Mouse (Mus musculus) thymus, adult 2 months (tissue): ENCODE measurements around the gene Gata3. TPM values are rescaled to one million over a fixed set of nuclear protein-coding genes. Genes with fewer than 3 reads are reported as not detected.

Source experiments
- DNase-seq: peaks from one replicate; pipeline ENCODE4 v3.0.0; 2021
- H3K27ac ChIP-seq: fragments of 200-500 bp; 2 replicates; pipeline ENCODE4 v1.5.1; 2012; ENCODE audit warnings: low read length, control low read depth; ENCODE audit not compliant: control insufficient read depth, insufficient read depth
- H3K27me3 ChIP-seq: fragments of 200-500 bp; 2 replicates; pipeline ENCODE4 v1.6.1; 2012; ENCODE audit warnings: mild to moderate bottlenecking, low read length, moderate library complexity, mixed read lengths; ENCODE audit not compliant: control insufficient read depth, insufficient read depth
- H3K36me3 ChIP-seq: fragments of 200-500 bp; 2 replicates; pipeline ENCODE4 v1.6.1; 2012; ENCODE audit warnings: mild to moderate bottlenecking, low read length, moderate library complexity; ENCODE audit not compliant: control insufficient read depth, insufficient read depth
- H3K4me1 ChIP-seq: fragments of 200-500 bp; replicated peaks from 2 replicates; pipeline ENCODE4 v1.6.1; 2012; ENCODE audit warnings: low read length; ENCODE audit not compliant: control insufficient read depth, insufficient read depth
- H3K4me3 ChIP-seq: fragments of 200-500 bp; 2 replicates; pipeline ENCODE4 v1.5.1; 2012; ENCODE audit warnings: mild to moderate bottlenecking, low read length, control low read depth, moderate library complexity; ENCODE audit not compliant: control insufficient read depth, insufficient read depth
- CTCF ChIP-seq: fragments of 200-500 bp; IDR thresholded peaks from 2 replicates; pipeline ENCODE4 v1.5.1; 2012; ENCODE audit warnings: mild to moderate bottlenecking, control low read depth, low read length, moderate library complexity, borderline replicate concordance; ENCODE audit not compliant: control insufficient read depth, poor library complexity, insufficient read depth; ENCODE audit errors: extremely low read depth
- POLR2A ChIP-seq: fragments of 200-500 bp; IDR thresholded peaks from 2 replicates; pipeline ENCODE4 v1.6.1; 2012; ENCODE audit warnings: mild to moderate bottlenecking, low read length, control low read depth, moderate library complexity; ENCODE audit not compliant: control insufficient read depth, poor library complexity, insufficient read depth; ENCODE audit errors: extremely low read depth
- WGBS: fragments of 180-500 bp; shearing (Covaris S2); methylation state at CpG from one replicate; pipeline ENCODE4 v1.1.7; 2018; 5-methylcytosine and 5-hydroxymethylcytosine counted together
- polyA plus RNA-seq: library from polyadenylated mRNA; depleted of rRNA; stranded (reverse); fragments of >200 nt; gene quantifications from 2 replicates; pipeline ENCODE4 v1.2.3, GENCODE M21; 2012

Gata3 gene
- polyA plus RNA-seq, 1 experiment: 87.2 TPM

DNA sequence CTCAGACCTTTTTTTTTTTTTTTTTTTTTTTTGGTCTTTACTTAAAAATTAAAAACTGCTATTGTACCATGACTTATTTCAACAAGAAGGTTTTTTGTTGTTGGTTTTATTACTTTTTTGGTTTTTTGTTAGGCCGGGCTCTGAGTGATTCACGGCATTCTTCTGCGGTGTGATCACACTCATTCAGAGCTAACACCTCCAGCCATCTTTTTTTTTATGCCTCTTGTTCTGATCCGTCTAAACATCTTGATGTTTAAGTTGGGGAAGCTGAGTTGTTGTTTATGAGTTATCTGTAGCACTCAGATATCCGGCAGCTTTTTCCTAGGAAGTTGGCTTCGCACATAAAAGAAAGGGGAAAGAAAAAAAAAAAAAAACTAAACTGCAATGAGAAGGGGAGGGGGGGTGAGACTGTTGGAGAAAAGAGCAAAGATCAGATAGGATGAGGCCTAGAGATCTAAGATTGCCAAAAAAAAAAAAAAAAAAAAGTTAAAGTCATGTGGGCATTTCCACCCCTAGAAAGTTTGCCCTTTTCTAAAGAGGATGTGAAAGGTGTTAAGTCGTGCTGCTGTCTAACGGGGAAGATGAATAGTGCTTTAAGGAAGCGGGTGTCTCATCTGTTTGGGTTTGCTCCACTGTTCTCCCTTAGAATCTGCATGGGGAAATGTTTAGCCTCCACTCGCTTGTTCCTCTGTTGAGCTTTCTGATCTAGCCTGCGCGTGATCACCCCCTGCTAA lies 22.6 kb downstream of the Gata3 start:
- no peak for DNase-seq
- Histone ChIP-seq H3K27ac (no peak overlapping the region), H3K27me3 (no peaks in the 10 kb centered on the region), H3K36me3 (peaks cover 71% of the 10 kb centered on the region), H3K4me3 (no peak overlapping the region), H3K4me1 (peaks cover 19% of the 10 kb centered on the region)
- TF ChIP-seq CTCF: no peak
- WGBS: 58% methylated on average over 12 of the region's 12 CpGs

GRCm38 (mm10) chr2:9860698-9861097 lies 29.1 kb downstream of the Gata3 start:
- DNase-seq: no peak
- Histone ChIP-seq H3K4me3 (no peak overlapping the region), H3K27me3 (no peaks in the 10 kb centered on the region), H3K36me3 (peaks cover 72% of the 10 kb centered on the region), H3K27ac (no peak overlapping the region), H3K4me1 (no peaks in the 10 kb centered on the region; the same call in 1 of the 2 replicates)
- 88% methylated on average over 5 of the region's 5 CpGs for WGBS
- TF ChIP-seq POLR2A (no peak), CTCF (no peak)

- 90% methylated on average over 4 of the region's 4 CpGs for WGBS
- Histone ChIP-seq H3K4me3 (no peak overlapping the region), H3K27me3 (no peaks in the 10 kb centered on the region), H3K4me1 (peaks cover 11% of the 10 kb centered on the region), H3K27ac (no peak overlapping the region), H3K36me3 (peaks cover 32% of the 10 kb centered on the region)
- no peak for DNase-seq
- TF ChIP-seq CTCF: no peak
- TF ChIP-seq POLR2A: no peak
Observed at GRCm38 (mm10) chr2:9855861-9856260, 34.0 kb downstream of the Gata3 start.

GRCm38 (mm10) chr2:9852851-9853576 lies 36.8 kb downstream of the Gata3 start:
- Histone ChIP-seq H3K4me1 (peaks cover 11% of the 10 kb centered on the region), H3K4me3 (no peak overlapping the region), H3K27ac (no peak overlapping the region), H3K36me3 (peaks cover 10% of the 10 kb centered on the region), H3K27me3 (no peaks in the 10 kb centered on the region)
- no peak for DNase-seq
- WGBS: 93% methylated on average over 13 of the region's 13 CpGs
- TF ChIP-seq CTCF (no peak), POLR2A (no peak)

DNA sequence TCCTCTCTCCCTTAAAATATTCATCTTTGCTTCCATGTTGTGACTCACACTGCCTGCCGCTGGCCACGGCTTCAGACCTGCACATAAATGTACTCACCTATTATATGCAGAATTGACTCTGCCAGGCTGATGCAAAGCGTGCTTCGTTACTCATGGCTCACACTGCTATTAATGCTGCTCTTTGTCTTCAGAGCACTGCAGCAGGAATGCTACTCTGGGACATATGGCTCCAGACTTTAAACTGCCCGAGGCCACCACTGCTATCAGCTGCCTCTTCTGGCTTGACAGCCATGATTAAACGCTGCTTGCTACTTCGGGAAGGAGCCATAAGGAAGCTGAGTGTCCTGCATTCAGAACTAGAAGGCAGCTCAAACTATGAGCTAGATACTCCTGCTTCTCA lies 54.6 kb downstream of the Gata3 start:
- Histone ChIP-seq H3K4me3 (no peak overlapping the region), H3K27me3 (no peaks in the 10 kb centered on the region), H3K27ac (no peak overlapping the region), H3K36me3 (no peaks in the 10 kb centered on the region), H3K4me1 (peaks cover 2% of the 10 kb centered on the region)
- DNase-seq: no peak
- TF ChIP-seq CTCF (no peak), POLR2A (no peak)
- WGBS: 91% methylated on average over 7 of the region's 7 CpGs

DNA sequence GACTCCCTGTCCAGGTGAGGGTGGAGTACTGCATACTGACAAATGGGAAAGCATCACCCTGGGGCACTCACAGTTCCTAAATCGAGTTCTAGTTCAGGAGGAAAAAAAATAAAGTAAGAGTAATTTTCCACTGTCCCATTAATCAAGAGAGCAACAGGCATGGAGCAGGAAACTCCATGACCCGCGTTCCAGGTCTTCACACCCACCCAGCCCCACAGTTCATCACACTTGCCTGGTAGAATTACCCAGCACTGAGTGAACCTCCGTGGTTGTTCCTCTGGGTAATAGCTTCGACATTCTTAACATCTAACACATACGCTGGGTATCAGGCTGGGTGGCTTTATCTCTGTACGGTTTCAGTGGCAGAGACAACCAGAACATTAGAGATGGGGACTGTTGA lies 56.1 kb downstream of the Gata3 start:
- no peak for TF ChIP-seq POLR2A
- TF ChIP-seq CTCF: no peak
- DNase-seq: no peak
- Histone ChIP-seq H3K27me3 (no peaks in the 10 kb centered on the region), H3K4me1 (peaks cover 2% of the 10 kb centered on the region), H3K4me3 (no peak overlapping the region), H3K27ac (no peak overlapping the region), H3K36me3 (no peaks in the 10 kb centered on the region)
- WGBS: 89% methylated on average over 7 of the region's 7 CpGs

GRCm38 (mm10) chr2:9827624-9828023 lies 62.2 kb downstream of the Gata3 start:
- peak; percentile 57 for DNase-seq

More at GRCm38 (mm10) chr2:9827624-9828023, 62.2 kb downstream of the Gata3 start:
- Histone ChIP-seq H3K4me1 (peaks cover 28% of the 10 kb centered on the region), H3K4me3 (no peak overlapping the region), H3K27me3 (no peaks in the 10 kb centered on the region), H3K36me3 (no peaks in the 10 kb centered on the region), H3K27ac (no peak overlapping the region)
- no peak for TF ChIP-seq POLR2A
- TF ChIP-seq CTCF: no peak
- 3% methylated on average over 3 of the region's 3 CpGs for WGBS
